Mouse (Mus musculus): ENCODE results near the gene Cdhr3.
A peak's percentile ranks its signal among the peaks of the same experiment; 100 is the strongest.

Gene Cdhr3

DNA sequence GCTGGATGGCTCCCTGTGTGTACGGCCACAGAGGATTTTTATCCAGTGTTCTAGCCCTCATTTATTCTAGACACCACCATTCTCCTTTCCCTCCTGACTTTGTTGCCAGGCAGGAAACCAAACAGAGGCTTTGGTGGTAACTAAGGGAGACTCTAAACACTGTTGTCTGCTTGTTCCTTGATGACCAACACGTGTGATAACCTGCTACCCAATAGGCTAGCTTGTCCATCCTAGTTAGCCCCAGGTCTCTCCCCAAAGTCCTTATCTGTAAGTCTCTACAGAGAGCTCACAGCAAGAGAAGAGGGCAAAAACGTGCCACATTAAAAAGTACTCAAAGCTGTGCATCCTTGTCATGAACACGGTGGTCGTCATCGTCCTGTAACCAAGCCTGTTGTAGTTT, at the start of gene Cdhr3:
Gene Cdhr3, minus strand, starts transcription at position 101 of the 400 bp plus-strand sequence.
- no peak for DNase-seq (ENCODE audit: low read depth in 2 of 2, low spot score in 2 of 2)

DNA sequence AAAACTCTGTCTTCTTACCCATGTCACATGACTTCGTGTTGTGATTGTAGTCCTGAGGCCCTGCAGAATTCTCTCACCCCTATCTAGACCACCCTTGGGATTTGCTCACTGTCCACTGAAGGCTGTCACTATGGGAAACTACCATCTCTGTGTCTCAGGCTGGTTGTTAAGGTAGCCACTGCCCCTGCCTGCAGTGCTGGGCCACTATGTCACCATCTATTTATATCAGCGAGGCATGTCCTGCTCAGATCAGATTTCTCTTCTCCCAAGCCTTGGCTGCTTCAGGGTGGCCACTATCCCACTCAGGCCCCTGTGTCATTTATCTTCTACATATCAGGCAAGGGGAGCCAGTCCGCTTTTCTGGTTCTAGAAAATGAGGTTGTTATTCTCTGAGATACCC, 46.4 kb upstream of the Cdhr3 start:
- no peak for DNase-seq (ENCODE audit: low read depth in 2 of 2, low spot score in 2 of 2)

DNA sequence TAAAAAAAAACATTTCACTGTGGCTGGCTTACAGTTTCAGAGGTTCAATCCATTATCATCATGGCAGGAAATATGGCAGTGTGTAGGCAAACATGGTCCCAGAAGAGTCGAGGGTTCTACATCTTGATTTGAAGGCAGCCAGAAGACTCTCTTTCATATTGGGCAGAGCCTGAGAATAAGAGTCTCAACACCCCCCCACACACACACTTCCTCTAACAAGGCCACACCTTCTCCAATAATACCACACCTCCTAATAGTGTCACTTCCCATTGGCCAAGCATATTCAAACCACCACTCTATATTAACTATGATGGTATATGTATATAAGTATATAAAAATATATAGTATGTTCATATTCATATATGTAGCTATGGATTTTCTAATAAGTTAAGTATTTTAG, 45.2 kb upstream of the Cdhr3 start:
- no peak for DNase-seq (ENCODE audit: low read depth in 2 of 2, low spot score in 2 of 2)

DNA sequence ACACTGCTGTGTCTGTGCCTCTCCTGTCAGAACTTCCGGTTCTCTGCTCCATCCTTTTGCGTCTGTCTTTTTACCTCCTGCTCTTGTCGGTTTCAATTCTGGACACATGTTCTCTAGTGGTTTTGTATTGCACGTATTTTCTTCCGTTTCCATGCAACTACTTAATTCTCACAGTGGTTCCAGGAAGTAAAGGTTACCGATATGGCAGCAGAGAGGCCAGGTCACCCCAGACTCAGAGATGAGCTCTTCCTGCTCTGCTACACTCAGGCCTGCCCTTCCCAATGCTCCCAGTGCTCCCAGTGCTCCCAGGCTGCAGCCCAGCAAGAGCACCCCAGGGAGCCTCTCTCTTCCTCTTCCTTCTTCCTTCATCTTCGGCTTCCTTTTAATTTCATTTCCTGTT, 39.1 kb upstream of the Cdhr3 start:
- peak; percentile 6 to 21 for DNase-seq (ENCODE audit: low read depth in 2 of 2, low spot score in 2 of 2)

DNA sequence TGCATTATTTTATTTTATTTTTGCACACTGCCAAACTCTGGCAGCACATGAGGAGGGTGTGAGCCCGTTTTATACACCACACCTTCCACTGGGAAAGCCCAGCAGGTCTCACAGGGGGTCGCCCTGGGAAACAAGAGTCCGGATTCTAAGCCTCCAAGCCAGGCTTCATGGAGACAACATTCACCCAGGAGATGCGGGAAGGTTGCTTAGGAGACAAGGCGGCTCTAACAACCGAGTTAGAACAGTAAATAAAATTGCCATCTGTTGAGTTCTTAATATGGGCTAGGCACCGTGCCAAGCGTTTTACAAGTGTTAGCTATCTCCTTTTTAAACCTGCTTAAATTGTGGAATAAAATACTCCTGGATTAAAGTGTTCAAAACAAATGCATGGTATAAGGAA, 37.7 kb upstream of the Cdhr3 start:
- DNase-seq (ENCODE audit: low read depth in 2 of 2, low spot score in 2 of 2), result no peak

DNA sequence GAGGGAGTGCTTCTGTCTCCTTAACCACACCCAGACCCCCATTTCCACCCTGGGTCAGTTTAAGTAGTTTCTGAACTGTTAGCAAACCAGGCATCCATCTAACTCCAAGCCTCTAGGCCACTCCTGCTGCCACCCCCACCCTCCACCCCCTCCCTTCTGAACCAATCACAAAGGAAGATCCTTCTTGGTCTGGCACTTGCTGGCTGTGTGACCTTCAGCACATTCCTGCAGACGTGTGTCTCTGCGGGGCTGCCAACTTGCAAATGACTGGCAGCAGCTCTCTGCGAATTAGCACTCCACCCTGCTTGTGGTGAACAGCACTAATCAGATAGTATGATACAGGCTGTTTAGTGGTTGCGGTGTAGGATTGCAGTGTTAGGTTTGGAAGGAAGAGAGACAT, 36.7 kb upstream of the Cdhr3 start:
- DNase-seq (ENCODE audit: low read depth in 2 of 2, low spot score in 2 of 2), result no peak

DNA sequence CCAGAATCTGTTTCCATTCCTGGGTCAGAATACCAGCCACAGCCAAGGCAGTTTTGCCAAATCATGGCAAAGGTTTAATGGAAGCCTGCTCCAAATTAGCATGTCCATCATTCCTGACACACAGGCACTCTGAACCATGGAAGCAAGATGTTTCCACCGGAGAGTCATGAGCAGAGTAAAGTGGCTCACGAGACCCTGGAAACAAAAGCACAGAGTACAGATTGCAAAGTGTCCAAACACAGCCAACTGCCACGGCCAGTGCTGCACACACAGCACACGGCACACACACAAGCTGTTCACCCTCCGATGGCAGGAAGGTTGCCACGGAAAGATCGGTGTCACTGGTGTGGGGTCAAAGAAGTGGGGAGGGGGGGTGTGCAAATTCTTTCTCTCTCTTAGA, 36.0 kb upstream of the Cdhr3 start:
- no peak for DNase-seq (ENCODE audit: low read depth in 2 of 2, low spot score in 2 of 2)

DNA sequence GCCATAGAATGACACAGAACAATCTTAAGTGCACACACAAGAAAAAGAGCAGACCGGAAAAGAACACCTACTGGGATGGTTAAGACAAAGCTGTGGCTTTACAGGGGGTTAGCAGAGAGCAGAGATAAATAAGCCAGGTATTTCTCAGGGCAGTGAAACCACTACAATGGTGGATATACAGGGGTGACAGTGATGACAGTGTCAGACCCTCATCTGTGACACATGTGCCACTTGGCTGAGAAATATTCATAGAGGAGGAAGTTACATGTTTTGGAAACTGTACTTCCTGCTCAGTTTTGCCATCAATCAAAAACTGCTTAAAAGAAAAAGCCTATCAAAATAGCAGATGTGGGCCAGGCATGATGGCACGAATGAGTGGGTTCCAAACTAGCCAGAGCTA, 35.4 kb upstream of the Cdhr3 start:
- no peak for DNase-seq (ENCODE audit: low read depth in 2 of 2, low spot score in 2 of 2)

DNA sequence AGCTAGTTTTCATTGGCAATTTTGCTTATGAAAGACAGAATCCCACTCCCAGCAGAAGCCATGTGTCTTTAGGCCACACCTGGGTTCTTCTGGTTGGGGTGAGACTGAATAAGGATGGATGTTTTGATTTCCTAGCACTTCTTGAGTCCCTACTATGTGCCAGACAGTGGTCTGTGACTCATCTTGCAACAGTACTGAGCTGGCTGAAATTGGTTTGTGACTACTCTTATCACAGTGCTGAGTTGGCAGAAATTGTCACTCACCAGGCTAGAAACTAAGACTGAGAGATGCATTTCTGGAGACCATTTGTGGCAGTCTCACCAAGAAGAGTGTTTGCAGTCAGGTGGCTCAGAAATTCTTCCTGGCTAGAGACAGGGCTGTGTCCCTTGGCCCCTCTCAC, 33.6 kb upstream of the Cdhr3 start:
- DNase-seq (ENCODE audit: low read depth in 2 of 2, low spot score in 2 of 2), result no peak

DNA sequence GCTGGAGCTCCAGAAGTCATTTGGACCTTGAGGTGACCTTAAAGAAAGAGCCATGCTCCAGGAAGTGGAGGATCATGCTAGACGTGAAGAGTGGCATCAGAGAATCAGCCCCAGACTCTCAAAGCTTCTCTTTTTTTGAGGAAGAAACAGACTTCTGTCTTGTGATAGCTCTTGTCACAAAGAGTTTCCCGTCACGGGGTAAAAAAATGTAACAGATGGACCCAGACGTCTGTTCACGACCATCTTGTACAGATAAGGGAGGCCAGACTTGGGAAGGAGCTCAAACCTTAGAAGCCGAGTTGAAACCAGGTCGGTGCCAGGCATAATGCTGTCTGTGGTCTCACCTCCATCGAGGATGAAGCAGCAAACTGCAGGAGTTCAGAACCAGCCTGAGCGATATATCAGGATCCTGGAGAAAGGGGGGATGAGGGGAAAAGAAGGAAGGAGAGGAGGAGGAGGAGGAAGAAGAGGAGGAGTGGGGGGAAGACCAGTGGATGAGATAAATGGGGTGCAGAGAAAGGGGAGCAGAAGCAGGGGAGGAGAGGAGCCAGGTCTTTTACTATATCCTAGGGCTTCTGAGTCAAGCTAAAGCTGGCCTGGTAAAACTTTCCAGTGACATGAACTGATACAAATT, 33.0 kb upstream of the Cdhr3 start:
- no peak for DNase-seq (ENCODE audit: low read depth in 2 of 2, low spot score in 2 of 2)

DNA sequence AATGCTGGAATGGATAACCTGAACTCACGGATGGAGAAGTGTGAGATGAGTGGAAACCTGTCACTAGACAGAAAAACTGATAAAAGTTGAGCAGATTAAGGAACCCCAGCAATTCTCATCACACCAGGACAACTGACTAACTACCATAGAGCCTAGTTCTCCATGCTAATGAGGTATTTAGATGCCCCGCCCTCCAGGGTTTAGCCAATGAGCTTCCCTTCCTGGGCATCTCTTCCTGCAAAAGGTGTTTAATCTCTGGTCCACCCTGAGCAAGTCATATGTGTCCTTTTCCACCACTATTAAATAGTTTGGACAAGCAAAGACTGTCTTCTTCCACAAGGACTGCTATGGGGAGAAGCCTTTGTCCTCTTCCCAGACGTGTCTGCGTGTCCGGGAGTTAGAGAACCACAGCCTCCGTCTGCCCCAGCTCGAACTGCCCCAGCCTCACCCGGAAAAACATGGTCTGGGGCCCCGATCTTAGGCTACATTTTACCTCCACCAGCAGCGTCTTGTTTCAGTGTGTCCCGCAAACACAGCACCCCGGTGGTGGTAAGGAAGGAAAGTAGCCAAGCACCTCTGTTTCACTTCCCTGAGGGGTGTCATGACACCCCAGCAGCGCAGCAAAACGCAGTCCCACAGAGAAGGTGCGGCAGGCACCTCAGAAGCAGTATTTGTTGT, 26.1 kb upstream of the Cdhr3 start:
- no peak for DNase-seq (ENCODE audit: low read depth in 2 of 2, low spot score in 2 of 2)

DNA sequence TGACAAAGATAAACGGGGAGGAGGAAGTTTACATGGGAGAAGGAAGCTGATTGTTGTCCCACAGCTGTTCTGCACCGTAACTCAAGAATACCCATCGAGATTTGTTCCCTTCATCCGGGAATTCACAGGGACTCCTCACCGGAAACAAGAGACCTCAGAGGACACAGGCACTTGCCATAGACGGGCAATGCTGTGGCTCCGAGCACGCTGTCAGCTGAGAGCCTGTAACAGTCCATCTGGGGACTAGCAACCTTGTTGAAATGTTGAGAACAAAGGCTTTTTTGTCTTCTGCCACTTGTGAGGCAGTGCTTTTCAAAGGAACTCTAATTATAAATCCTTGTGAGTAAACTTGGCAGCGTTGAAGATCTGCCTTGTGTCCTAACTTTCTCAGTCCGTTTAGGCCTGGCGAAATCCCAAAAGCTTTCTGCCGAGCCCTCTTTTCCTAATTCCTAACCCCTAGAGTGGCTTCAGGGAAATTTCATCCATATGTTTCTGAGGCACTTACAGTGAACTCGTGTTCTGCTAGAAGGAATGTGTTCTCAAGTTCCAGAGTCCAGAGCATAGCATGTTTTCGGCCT, 18.3 kb upstream of the Cdhr3 start:
- no peak for DNase-seq (ENCODE audit: low read depth in 2 of 2, low spot score in 2 of 2)

DNA sequence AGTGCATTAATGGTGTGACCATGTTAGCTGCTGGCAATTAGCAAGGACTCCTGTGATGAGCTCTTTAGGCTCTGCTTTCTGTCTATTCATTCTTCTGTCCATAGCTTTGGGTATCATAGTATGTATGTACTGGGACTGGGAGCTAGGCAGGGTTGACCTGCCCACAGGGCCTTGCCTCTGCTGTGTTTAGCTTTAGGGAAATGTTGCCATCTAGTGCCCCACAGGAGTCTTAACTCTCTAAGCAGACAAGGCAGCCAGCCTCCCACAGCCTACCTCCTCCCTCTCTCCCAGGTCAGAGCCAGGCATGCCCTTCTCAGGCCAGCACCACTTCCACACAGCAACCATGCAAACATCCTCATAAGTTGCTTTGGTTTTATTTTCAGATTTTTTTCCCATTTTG, 16.9 kb upstream of the Cdhr3 start:
- no peak for DNase-seq (ENCODE audit: low read depth in 2 of 2, low spot score in 2 of 2)

DNA sequence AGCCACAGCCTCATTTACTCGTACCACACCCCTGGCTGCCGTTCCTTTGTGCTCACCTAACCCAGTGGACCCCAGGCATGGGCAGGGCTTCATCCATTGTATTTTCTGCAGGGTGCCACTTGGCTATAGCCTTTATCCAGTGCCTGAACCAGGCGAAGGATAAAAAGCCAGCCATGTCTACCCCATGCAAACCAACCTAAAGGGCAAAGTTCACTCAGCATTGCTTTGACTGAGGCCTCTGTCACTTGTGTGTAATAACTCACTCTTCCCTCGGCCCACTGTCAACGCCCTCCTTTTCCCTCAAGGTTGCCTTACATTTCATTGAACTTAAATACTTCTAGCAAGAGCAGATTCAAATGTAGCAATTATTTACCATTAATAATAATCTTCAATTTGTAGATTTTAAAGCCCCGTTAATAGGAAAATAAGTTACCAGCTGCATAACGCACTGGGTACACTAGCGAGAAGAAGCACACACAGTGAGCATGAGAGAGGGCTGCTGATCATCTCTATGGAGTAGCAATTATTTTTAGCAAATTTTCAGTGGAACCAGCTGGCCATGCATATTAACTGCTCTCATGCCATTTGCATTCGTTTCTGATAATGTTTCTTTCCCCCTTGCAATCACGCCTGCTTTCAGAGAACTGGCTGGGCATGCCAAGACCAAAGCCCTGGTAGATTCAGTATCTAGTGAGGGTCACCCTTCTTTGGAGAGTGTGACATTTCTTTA, 13.9 kb upstream of the Cdhr3 start:
- no peak for DNase-seq (ENCODE audit: low read depth in 2 of 2, low spot score in 2 of 2)

DNA sequence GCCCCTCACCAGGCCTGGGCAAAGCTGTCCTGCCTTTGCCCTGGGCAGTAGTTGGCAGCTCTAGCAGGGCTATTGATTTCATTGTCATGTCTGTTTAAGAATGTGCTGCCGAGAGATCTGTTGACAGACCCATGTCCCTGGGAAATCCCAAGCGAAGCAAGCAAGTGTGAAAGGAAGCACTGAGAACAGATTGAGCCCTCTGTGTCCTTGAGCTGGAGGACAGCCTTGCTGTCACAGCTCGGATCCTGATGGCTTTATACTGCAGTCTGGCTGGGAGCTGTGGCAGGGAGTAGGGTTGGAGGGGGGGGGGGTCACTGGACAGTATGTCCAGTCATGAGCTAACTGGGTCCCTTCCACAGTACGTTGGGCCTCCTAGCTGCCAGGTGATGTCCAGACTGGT, 13.0 kb upstream of the Cdhr3 start:
- DNase-seq (ENCODE audit: low read depth in 2 of 2, low spot score in 2 of 2), result no peak

DNA sequence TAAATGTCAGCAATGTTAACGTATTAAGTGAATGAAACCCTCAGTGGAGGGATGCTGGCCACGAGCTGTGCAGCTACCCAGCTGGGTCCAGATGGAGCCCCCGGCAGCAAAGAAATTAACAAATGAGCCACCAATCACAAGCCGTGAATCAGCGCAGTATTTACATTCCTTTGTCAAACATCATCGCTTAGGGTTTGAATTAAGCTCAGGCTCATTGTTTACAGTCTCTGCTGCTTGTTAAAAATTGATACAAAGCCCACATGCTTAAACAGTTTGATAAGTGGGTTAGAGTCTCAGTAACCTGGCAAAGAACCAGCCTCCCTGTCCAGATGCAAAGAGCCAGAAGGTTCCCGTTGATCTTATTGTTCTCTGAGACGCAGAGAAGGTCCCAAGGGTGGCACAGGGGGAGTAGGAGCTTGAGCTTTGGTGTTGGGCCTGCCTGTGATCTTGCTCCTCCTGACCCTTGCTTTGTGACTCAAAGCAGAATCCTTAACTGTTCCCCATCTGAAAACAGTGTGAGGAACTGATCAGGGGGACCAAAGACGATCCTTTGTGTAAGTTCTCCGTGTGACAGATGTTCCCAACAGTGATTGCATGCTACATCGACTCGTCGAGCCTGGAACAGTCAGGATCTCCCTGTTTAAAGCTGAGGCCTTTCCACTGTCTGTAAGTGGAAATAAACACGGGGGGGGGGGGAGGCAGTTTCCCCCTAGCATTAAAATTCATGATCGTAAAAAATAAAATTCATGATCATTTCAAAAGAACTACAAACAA, 9.9 kb upstream of the Cdhr3 start:
- DNase-seq (ENCODE audit: low read depth in 2 of 2, low spot score in 2 of 2), result no peak

DNA sequence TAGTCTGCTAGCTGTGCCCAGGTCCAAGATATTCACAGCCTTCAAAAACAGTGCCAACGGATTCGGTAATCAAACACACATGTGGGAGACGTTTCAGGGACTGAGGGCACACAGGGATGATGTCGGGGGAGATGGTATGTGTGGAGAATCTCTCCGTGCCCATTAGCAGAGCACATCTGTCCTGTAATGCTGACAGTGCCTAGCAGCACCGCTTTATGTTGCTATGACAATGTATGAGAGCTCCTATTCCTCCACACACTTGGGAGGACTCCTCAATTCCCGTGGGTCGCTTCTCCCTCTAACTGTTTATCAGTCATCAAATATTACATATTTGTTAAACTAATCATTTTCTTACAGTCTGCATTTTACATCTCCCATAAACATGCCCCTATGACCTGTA, 9.0 kb upstream of the Cdhr3 start:
- no peak for DNase-seq (ENCODE audit: low read depth in 2 of 2, low spot score in 2 of 2)

DNA sequence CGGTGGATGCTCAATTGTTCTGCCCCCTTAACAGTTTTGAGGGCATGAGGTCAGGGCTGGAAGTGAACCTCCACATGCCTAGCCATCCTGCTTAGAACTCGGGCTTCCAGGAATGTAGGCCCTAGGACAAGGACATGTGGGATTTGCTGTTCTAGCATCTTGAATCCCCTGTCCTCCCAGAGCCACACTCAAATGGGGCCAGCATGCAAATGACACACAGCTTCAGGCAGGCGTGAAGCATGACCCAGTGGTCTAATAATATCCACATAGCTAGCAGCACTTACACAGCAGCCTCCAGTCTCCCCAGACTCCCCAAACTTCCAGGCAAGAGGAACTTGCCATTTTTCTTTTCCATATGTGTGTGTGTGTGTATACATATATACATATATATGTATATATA, 3.3 kb upstream of the Cdhr3 start:
- DNase-seq (ENCODE audit: low read depth in 2 of 2, low spot score in 2 of 2), result no peak

DNA sequence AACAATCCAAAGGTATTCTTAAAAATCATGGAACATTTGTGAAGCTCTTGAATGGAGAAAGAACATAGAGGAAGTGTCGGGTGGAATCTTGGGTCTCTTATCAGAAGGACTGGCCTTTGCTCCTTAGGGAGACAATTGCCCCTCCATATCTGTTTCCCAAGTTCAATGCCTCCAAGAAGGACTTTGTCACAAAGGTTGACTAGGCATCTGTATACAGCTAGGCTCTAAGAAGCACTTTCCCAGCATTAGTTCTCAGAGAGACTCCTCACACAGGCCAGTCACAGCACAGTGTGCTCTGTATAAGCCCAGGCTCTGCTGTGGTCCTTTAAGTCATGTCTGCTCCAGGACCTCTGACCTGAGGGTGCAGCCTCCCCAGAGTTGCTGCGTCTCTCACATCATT, 479 bp downstream of the Cdhr3 start:
- no peak for DNase-seq (ENCODE audit: low read depth in 2 of 2, low spot score in 2 of 2)

DNA sequence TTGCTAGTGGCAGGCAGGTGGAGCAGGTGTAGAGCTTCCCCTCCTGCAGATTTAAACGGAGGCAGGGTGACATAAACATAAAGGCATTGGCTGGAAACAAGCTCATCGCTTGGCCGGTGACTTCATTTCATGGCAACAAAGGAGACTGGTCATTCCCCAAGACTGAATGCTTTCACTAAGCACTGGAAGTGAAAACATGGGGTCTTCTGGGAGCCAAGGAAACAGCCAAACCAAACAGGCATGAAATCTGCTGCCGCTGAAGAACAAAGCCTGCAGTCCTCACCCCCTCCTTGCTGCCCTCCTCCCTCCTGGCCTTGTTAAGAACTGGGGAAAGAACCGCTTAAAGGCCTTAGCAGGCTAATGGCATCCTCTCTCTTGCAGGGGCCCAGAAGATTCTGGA, 6.5 kb downstream of the Cdhr3 start:
- DNase-seq (ENCODE audit: low read depth in 2 of 2, low spot score in 2 of 2), result no peak

DNA sequence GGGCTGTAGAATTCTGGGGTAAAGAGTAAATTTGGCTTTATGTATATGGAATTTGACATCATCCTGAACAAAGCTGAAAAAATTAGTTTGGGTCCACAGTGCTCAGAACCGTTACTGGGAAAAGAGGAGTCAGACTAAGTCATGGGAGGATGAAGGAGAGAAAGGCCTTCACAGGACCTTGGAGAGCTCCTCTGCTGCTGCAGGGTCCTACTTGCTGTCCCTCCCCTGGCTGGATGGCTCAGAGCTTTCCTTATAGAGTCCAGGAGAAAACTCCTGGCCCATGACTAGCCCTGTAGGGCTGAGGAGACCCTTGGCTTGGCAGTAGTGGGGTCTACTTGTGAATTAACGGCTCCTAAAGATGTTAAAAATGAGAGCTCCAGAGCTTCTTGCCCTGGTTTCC, 8.0 kb downstream of the Cdhr3 start:
- no peak for DNase-seq (ENCODE audit: low read depth in 2 of 2, low spot score in 2 of 2)

DNA sequence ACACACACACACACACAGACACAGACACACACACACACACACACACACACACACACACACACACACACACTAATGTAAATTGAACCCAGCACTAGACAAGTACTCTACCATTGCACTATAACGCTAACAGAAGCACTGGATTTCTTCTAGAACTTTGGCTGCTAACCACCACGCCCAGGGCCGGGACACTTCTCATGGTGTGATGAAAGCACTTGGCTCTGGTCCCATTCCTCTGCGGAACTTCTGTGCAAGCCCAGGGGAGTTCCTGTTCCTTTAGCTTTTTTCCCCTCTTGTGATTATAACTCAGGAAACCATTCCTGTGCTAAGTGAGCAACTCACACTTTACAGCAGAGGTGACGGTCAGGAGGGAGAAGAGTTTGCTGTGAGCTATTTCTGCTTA, 9.3 kb downstream of the Cdhr3 start:
- no peak for DNase-seq (ENCODE audit: low read depth in 2 of 2, low spot score in 2 of 2)
